ENCODE assay signal across 8 mouse cellular contexts in genomic region chr11:53324512-53324968, GRCm38 (mm10). TPM values are rescaled to one million over a fixed set of nuclear protein-coding genes. Genes with fewer than 3 reads are reported as not detected.
DNase-seq lines count a peak whose midpoint lies in the region; ATAC-seq lines count a peak whose summit lies in the region.

Zcchc10 (plus strand) TSS chr11:53324679.

- no peaks in the 10 kb centered on the region for H3K9me3 ChIP-seq in embryonic facial prominence, embryonic 13.5 days
- H3K9me3 ChIP-seq in limb, embryonic 13.5 days, result no peaks in the 10 kb centered on the region
- H3K9me3 ChIP-seq in midbrain, embryonic 15.5 days, result no peaks in the 10 kb centered on the region

- WGBS in embryonic facial prominence, embryonic 13.5 days, result under 1% methylated on average over 21 of the region's 21 CpGs
- WGBS in limb, embryonic 13.5 days, result under 1% methylated on average over 21 of the region's 21 CpGs
- under 1% methylated on average over 21 of the region's 21 CpGs for WGBS in midbrain, embryonic 15.5 days

- H3K27ac ChIP-seq in embryonic facial prominence, embryonic 13.5 days, result peak within 1 kb of the TSS; percentile 76
- H3K27ac ChIP-seq in limb, embryonic 13.5 days, result peak within 1 kb of the TSS; percentile 56; the same call in 1 of the 2 replicates
- peak within 1 kb of the TSS; percentile 76 for H3K27ac ChIP-seq in midbrain, embryonic 15.5 days

- no peaks in the 10 kb centered on the region for H3K27me3 ChIP-seq in embryonic facial prominence, embryonic 13.5 days
- no peaks in the 10 kb centered on the region for H3K27me3 ChIP-seq in limb, embryonic 13.5 days
- no peaks in the 10 kb centered on the region for H3K27me3 ChIP-seq in midbrain, embryonic 15.5 days (replicated peaks)

- H3K4me1 ChIP-seq in embryonic facial prominence, embryonic 13.5 days, result peaks cover 8% of the 10 kb centered on the region
- peaks cover 8% of the 10 kb centered on the region for H3K4me1 ChIP-seq in limb, embryonic 13.5 days
- peaks cover 12% of the 10 kb centered on the region for H3K4me1 ChIP-seq in midbrain, embryonic 15.5 days

- H3K9ac ChIP-seq in embryonic facial prominence, embryonic 13.5 days, result peak within 1 kb of the TSS; percentile 85
- H3K9ac ChIP-seq in limb, embryonic 13.5 days, result peak within 1 kb of the TSS; percentile 83
- H3K9ac ChIP-seq in midbrain, embryonic 15.5 days, result peak within 1 kb of the TSS; percentile 70

- peak; percentile 88 for DNase-seq in 416B (ENCODE audit: low read depth)
- DNase-seq in adrenal gland, postnatal 4 days (ENCODE audit: low spot score in 2 of 2), result peak; percentile 54 to 70
- DNase-seq in heart, adult 8-10 months (ENCODE audit: low spot score), result peak; percentile 89
- DNase-seq in kidney, adult 8-10 months, result peak; percentile 85 to 93
- peak; percentile 76 to 88 for DNase-seq in spleen, adult 18-20 months

- peak within 1 kb of the TSS; percentile 73 for H3K4me2 ChIP-seq in embryonic facial prominence, embryonic 13.5 days
- H3K4me2 ChIP-seq in limb, embryonic 13.5 days (replicated peaks), result peak within 1 kb of the TSS; percentile 75
- peak within 1 kb of the TSS; percentile 66 for H3K4me2 ChIP-seq in midbrain, embryonic 15.5 days

- ATAC-seq in embryonic facial prominence, embryonic 13.5 days (ENCODE audit: insufficient number of reproducible peaks, insufficient read depth, low FRiP score, low TSS enrichment, low read depth), result peak; percentile 79; the same call in 1 of the 2 replicates
- ATAC-seq in limb, embryonic 13.5 days (ENCODE audit: low FRiP score, low read depth), result peak; percentile 94
- peak; percentile 93 for ATAC-seq in midbrain, embryonic 15.5 days (replicated peaks)

- H3K36me3 ChIP-seq in embryonic facial prominence, embryonic 13.5 days, result peaks cover 25% of the 10 kb centered on the region
- peaks cover 22% of the 10 kb centered on the region for H3K36me3 ChIP-seq in limb, embryonic 13.5 days
- H3K36me3 ChIP-seq in midbrain, embryonic 15.5 days (replicated peaks), result peaks cover 16% of the 10 kb centered on the region; the same call in 1 of the 2 replicates

- peak within 1 kb of the TSS; percentile 79 for H3K4me3 ChIP-seq in embryonic facial prominence, embryonic 13.5 days
- H3K4me3 ChIP-seq in limb, embryonic 13.5 days, result peak within 1 kb of the TSS; percentile 72
- peak within 1 kb of the TSS; percentile 65 for H3K4me3 ChIP-seq in midbrain, embryonic 15.5 days

RNA-seq across cellular contexts. Expression of gene Zcchc10, which starts in this region (rescaled TPM):
- total RNA-seq in adrenal gland, postnatal 4 days (2021), result 10 to 100 TPM; 12.5 to 16.4 TPM
- polyA plus RNA-seq in embryonic facial prominence, embryonic 13.5 days (2015; fragmentation: Nextera tagmentation; extraction: Ambion mirVana), result 21.5 and 23.5 TPM in 2 replicates
- total RNA-seq in heart, adult 8-10 months (2022), result 10 to 100 TPM in 1 of 4 experiments, 1 to 10 TPM in 3; 6.6 to 10.6 (median 6.7) TPM
- 22.4 and 22.9 TPM in 2 replicates for polyA plus RNA-seq in limb, embryonic 13.5 days (2015; fragmentation: Nextera tagmentation; extraction: Ambion mirVana)
- 12.1 and 13.3 TPM in 2 replicates for polyA plus RNA-seq in midbrain, embryonic 15.5 days (2015; fragmentation: Nextera tagmentation; extraction: Ambion mirVana)

Comparison
In these comparisons a context has a peak if more than half of its experiments do, and no peak if none do; other contexts are left out.
1. Peak in every context shown above with its lines: DNase-seq, ATAC-seq, H3K4me3 ChIP-seq and H3K27ac ChIP-seq.